Mouse (Mus musculus): ENCODE results near the gene Dcbld1.
"Not testable (repeated sequence)": the region's sequence is repeated elsewhere in the genome, so short reads cannot be mapped to it uniquely, and the experiment has no call there.

The Dcbld1 gene

GRCm38 (mm10) chr10:52309196-52309595, 75.8 kb downstream of the Dcbld1 start:
- no peak for DNase-seq

GRCm38 (mm10) chr10:52319506-52320286, 86.3 kb downstream of the Dcbld1 start:
- no peak for DNase-seq

- no peak for DNase-seq
Measured at GRCm38 (mm10) chr10:52321918-52322317, 88.5 kb downstream of the Dcbld1 start.

GRCm38 (mm10) chr10:52331007-52331406, 97.6 kb downstream of the Dcbld1 start:
- DNase-seq = peak; percentile 14

- DNase-seq = not testable (repeated sequence)
Measured at GRCm38 (mm10) chr10:52343324-52343723, 109.9 kb downstream of the Dcbld1 start.

GRCm38 (mm10) chr10:52353184-52353583, 119.8 kb downstream of the Dcbld1 start:
- DNase-seq = no peak

GRCm38 (mm10) chr10:52358467-52358866, 125.0 kb downstream of the Dcbld1 start, which contains the start of gene Gm26741:
Gene Gm26741, plus strand, starts transcription at chr10:52358767.
- DNase-seq = no peak

- DNase-seq = peak; percentile 39
Measured at GRCm38 (mm10) chr10:52360241-52360735, 126.9 kb downstream of the Dcbld1 start.

- no peak for DNase-seq
Measured at GRCm38 (mm10) chr10:52360862-52361609, 127.6 kb downstream of the Dcbld1 start.

GRCm38 (mm10) chr10:52368376-52368775, 135.0 kb downstream of the Dcbld1 start:
- DNase-seq = no peak
